Mouse (Mus musculus) 416B (cell line): ENCODE measurements around the gene Kif6.
A peak's percentile ranks its signal among the peaks of the same experiment; 100 is the strongest.

Experiments used
- DNase-seq: peaks from one replicate; pipeline ENCODE4 v3.0.0; 2011; ENCODE audit warnings: low read depth

Gene Kif6

GRCm38 (mm10) chr17:49792217-49792743, 177.3 kb downstream of the Kif6 start:
- DNase-seq, result no peak

GRCm38 (mm10) chr17:49792946-49793345, 178.0 kb downstream of the Kif6 start:
- no peak for DNase-seq

- no peak for DNase-seq
Observed at GRCm38 (mm10) chr17:49793965-49794364, 179.0 kb downstream of the Kif6 start.

GRCm38 (mm10) chr17:49795241-49795640, 180.3 kb downstream of the Kif6 start:
- DNase-seq, result no peak

- no peak for DNase-seq
Observed at GRCm38 (mm10) chr17:49796116-49796515, 181.2 kb downstream of the Kif6 start.

GRCm38 (mm10) chr17:49799168-49799567, 184.2 kb downstream of the Kif6 start:
- DNase-seq, result no peak

GRCm38 (mm10) chr17:49800157-49800556, 185.2 kb downstream of the Kif6 start:
- no peak for DNase-seq

GRCm38 (mm10) chr17:49807461-49807860, 192.5 kb downstream of the Kif6 start:
- no peak for DNase-seq

- DNase-seq, result no peak
Observed at GRCm38 (mm10) chr17:49808712-49809343, 193.9 kb downstream of the Kif6 start.

- peak; percentile 15 for DNase-seq
Observed at GRCm38 (mm10) chr17:49813893-49814640, 199.1 kb downstream of the Kif6 start.

- no peak for DNase-seq
Observed at GRCm38 (mm10) chr17:49816067-49816565, 201.2 kb downstream of the Kif6 start.

- DNase-seq, result no peak
Observed at GRCm38 (mm10) chr17:49816703-49817102, 201.8 kb downstream of the Kif6 start.

- DNase-seq, result no peak
Observed at GRCm38 (mm10) chr17:49820203-49820602, 205.3 kb downstream of the Kif6 start.

GRCm38 (mm10) chr17:49824142-49824840, 209.4 kb downstream of the Kif6 start:
- DNase-seq, result no peak

- no peak for DNase-seq
Observed at GRCm38 (mm10) chr17:49824841-49825450, 210.0 kb downstream of the Kif6 start.

GRCm38 (mm10) chr17:49825831-49826230, 210.9 kb downstream of the Kif6 start:
- DNase-seq, result no peak

GRCm38 (mm10) chr17:49831745-49832144, 216.8 kb downstream of the Kif6 start:
- no peak for DNase-seq

GRCm38 (mm10) chr17:49834044-49834545, 219.2 kb downstream of the Kif6 start:
- no peak for DNase-seq

GRCm38 (mm10) chr17:49837417-49837816, 222.5 kb downstream of the Kif6 start:
- DNase-seq, result no peak

GRCm38 (mm10) chr17:49839243-49839642, 224.3 kb downstream of the Kif6 start:
- DNase-seq, result no peak

- DNase-seq, result no peak
Observed at GRCm38 (mm10) chr17:49851210-49851609, 236.3 kb downstream of the Kif6 start.

- DNase-seq, result no peak
Observed at GRCm38 (mm10) chr17:49852183-49852582, 237.2 kb downstream of the Kif6 start.
